Mouse (Mus musculus) MN1 (cell line): ENCODE results near the gene Fitm2.
A peak's percentile ranks its signal among the peaks of the same experiment; 100 is the strongest.

ENCODE experiments used
- DNase-seq: peaks from one replicate; pipeline ENCODE4 v3.0.0-alpha.2; 2016; ENCODE audit warnings: low spot score

Gene Fitm2

DNA sequence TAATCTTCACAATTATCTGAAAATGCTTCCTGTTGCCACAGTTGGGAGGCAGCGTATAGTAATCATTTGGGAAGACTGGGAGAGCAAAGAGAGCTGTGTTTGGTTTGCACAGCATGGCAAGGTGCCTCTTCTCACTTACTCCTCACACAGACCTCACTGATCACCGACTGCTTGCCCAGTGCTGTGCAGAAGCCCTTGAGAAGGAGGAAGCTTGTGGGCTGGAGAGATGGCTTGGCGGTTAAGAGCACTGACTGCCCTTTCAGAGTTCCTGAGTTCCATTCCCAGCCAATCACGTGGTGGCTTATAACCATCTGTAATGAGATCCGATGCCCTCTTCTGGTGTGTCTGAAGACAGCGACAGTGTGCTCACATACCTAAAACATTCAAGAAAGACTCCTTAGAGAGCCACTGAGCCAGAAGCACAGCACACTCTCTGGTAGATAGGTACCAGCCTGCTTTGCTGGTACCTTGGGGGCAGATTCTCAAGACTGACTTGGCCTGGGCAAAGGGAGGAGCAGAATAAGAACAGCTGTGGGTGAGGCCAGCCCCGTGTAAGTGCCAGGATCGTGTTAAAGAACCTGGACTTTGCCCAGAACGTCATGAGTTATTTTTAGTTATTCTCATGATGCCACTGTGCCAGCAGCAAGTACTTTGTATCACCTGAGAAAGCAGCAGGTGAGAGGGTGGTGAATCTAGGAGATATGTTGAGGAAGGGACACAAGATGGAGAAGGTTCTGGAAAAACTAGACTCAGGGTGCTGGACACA, 49.4 kb downstream of the Fitm2 start:
- DNase-seq: no peak

DNA sequence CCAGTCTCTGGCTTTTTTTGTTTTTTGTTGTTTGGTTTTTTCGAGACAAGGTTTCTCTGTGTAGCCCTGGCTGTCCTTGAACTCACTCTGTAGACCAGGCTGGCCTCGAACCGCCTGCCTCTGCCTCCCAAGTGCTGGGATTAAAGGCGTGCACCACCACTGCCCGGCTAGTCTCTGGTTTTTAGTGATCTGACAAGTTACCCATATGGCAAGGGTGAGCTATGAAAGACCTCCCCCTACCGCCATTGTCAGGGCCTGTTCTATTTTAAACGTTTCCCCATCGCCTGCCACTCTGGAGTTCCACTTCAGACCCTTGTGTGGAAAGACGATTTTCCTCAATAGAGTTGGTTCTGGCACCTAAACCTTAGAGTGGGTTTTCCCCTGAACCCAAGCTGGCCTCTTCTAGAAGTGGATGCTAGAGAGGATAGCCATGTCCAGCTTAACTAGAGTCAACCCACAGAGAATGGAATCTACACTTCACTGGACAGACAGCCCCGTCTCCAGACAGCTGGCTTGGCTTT, 52.0 kb downstream of the Fitm2 start:
- DNase-seq: peak; percentile 40

DNA sequence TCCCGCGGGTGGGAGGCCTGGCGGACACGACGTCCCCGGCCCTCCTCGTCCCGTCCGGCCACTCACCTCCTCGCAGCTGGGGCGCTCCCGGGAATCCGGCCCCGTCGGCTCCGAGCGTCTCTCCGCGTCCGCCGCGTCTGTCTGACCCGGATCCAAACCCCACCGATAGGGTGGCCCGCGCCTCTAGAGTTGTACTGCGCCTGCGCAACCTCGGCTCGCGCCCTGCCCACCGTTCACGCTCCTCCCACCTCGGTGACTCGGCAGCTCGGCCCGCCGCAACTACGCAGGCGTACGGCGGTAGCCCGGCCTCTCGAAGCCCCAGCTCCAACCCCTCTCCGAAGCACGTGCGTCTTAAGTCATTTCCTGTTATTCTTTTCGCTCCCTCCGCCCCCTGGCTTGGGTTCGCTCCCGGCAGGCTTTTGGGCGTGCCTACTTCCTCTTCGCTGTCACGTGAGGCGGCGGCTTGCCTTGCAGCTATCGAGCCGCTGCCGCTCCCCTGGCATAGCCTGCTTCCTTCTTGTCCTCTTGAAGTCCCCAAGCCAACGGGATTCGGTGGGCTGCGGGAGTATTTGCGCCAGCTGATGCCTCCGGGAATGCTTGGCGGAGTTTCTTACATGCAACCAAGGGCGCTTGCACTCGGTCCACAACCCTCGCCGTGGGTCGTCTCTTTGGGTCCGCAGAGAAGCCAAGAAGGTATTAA, 52.9 kb downstream of the Fitm2 start:
- peak; percentile 99 for DNase-seq

DNA sequence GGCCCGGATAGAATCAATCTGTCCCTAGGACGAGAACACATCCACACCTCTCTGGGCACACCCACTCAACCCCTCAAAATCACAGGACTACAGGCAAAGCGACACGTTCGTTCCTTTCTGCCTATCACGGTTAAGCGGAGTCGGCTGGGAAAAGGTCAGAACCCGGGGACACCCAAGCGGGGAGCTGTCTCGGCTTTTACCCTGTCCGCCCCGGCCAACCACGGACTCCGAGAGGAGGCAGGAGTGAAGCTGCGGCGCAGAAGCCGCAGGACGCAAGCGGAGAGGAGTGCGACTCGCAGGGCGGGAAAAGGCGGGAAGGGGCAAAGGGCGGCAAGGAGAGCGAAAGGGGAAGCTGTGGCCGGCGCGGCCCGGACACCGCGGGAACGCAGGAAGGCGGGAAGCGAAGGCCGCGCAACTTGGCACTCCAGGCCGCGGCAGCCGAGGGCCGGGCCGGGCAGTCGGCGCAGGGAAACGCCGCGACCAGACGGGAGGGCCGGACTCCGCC, 53.5 kb downstream of the Fitm2 start:
- peak; percentile 57 for DNase-seq

DNA sequence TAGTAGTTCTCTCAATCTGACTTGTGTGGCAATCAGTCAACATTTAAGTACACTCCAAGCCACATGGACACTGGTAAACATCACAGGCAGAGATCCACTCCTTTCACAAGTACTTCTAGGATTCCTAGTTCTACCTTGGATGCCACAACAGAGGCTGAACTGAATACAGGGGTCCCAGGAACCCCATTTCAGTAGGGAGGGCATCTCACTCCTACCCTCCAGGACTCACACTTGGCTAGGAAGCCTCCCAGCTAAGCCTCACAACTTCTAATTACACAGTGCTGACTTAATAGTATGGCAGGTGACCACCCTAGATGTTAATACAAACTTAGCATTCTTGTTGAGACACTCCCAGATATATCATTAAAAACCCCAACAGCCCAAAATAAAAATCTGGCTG, 54.6 kb downstream of the Fitm2 start:
- no peak for DNase-seq

DNA sequence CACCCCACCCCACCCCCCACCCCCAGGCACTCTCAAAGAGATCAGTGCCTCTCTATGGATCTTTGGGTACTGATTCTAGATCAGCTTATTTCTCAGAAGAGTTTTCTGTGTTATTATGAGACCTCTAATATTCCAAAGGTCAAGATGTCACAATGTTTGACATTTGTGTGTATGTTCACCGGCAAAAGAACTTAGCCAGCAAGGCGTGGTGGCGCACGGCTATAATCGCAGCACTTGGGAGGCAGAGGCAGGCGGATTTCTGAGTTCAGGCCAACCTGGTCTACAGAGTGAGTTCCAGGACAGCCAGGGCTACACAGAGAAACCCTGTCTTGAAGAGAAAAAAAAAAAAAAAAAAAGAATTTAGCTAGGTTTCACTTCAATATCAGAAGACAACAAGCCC, 55.4 kb downstream of the Fitm2 start:
- DNase-seq: no peak
